Mouse (Mus musculus): Measurements from ENCODE around the gene Gm35315. TPM values are rescaled to one million over a fixed set of nuclear protein-coding genes. Genes with fewer than 3 reads are reported as not detected.
A peak's percentile ranks its signal among the peaks of the same experiment; 100 is the strongest.
"Not testable (repeated sequence)": the region's sequence is repeated elsewhere in the genome, so short reads cannot be mapped to it uniquely, and the experiment has no call there.

The Gm35315 gene
- total RNA-seq, 1 experiment, result 13.7 TPM

GRCm38 (mm10) chr5:110082961-110083360 lies 11.3 kb downstream of the Gm35315 start:
- H3K36me3 ChIP-seq (ENCODE audit: control insufficient read depth, insufficient read depth, low read length, poor library complexity, severe bottlenecking), result no peaks in the 10 kb centered on the region; the same call in 1 of the 2 replicates
- in situ Hi-C loops (cut with MboI; ENCODE audit: low sequenced_read_pairs in 2 of 2, unreplicated experiment in 2 of 2), result no loop called here
- no peak overlapping the region for H3K4me3 ChIP-seq (ENCODE audit: insufficient read depth in 1 of 2, low read depth in 1 of 2, low read length in 2 of 2, poor library complexity in 1 of 2, severe bottlenecking in 1 of 2)
- H3K27ac ChIP-seq (ENCODE audit: insufficient read depth, low read depth, low read length, poor library complexity, severe bottlenecking), result peak overlapping the region; percentile 44; the same call in 1 of the 2 replicates
- no peak overlapping the region for H3K9ac ChIP-seq (ENCODE audit: insufficient read depth, low read depth, low read length, poor library complexity, severe bottlenecking)
- no peak for TF ChIP-seq ZNF384 (IDR thresholded peaks at IDR 0.05; ENCODE audit: low read depth, low read length)
- TF ChIP-seq ZC3H11A (IDR thresholded peaks at IDR 0.05; ENCODE audit: borderline replicate concordance, low read depth, low read length), result no peak
- TF ChIP-seq CHD2 (IDR thresholded peaks at IDR 0.05; ENCODE audit: low read depth, low read length), result no peak
- H3K9me3 ChIP-seq (ENCODE audit: control insufficient read depth, insufficient read depth, low read depth, low read length), result no peaks in the 10 kb centered on the region
- peaks cover 0 to 4% of the 10 kb centered on the region in 2 experiments; a peak in 1 of 4 replicates for H3K4me1 ChIP-seq (ENCODE audit: control insufficient read depth in 2 of 2, insufficient read depth in 2 of 2, low read length in 2 of 2, poor library complexity in 1 of 2)
- no peak for DNase-seq (ENCODE audit: low read depth, low spot score)

DNA sequence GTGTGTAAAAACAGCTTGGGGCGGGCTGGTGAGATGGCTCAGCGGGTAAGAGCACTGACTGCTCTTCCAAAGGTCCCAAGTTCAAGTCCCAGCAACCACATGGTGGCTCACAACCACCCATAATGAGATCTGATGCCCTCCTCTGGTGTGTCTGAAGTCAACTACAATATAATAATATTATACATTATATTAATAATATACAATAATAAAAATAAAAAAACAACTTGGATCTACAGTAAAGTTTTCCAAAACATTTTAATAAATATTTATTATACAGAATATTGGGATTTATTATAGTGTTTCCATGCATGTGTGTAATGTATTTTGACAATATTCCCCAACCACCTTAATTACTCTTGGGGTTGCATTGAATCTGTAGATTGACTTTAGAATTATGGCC lies 21.8 kb downstream of the Gm35315 start, which contains the start of gene Gm17655:
TSS of gene Gm17655 (minus strand) at position 101 of the 400 bp plus-strand sequence.
- H3K36me3 ChIP-seq (ENCODE audit: control insufficient read depth, insufficient read depth, low read length, poor library complexity, severe bottlenecking); H3K4me3 ChIP-seq (ENCODE audit: insufficient read depth in 1 of 2, low read depth in 1 of 2, low read length in 2 of 2, poor library complexity in 1 of 2, severe bottlenecking in 1 of 2); H3K27ac ChIP-seq (ENCODE audit: insufficient read depth, low read depth, low read length, poor library complexity, severe bottlenecking); H3K4me1 ChIP-seq (ENCODE audit: control insufficient read depth in 2 of 2, insufficient read depth in 2 of 2, low read length in 2 of 2, poor library complexity in 1 of 2); H3K9ac ChIP-seq (ENCODE audit: insufficient read depth, low read depth, low read length, poor library complexity, severe bottlenecking); H3K9me3 ChIP-seq (ENCODE audit: control insufficient read depth, insufficient read depth, low read depth, low read length); DNase-seq (ENCODE audit: low read depth, low spot score); in situ Hi-C loops (cut with MboI; ENCODE audit: low sequenced_read_pairs in 2 of 2, unreplicated experiment in 2 of 2): not testable (repeated sequence)

- in situ Hi-C loops (cut with MboI; ENCODE audit: low sequenced_read_pairs in 2 of 2, unreplicated experiment in 2 of 2), result no loop called here
- Histone ChIP-seq H3K4me3 (ENCODE audit: insufficient read depth in 1 of 2, low read depth in 1 of 2, low read length in 2 of 2, poor library complexity in 1 of 2, severe bottlenecking in 1 of 2) (peak overlapping the region; percentile 86 to 87), H3K27ac (ENCODE audit: insufficient read depth, low read depth, low read length, poor library complexity, severe bottlenecking) (peak overlapping the region; percentile 63; the same call in 1 of the 2 replicates)
Observed at GRCm38 (mm10) chr5:110057637-110058408, 36.4 kb downstream of the Gm35315 start.

More at GRCm38 (mm10) chr5:110057637-110058408, 36.4 kb downstream of the Gm35315 start:
- Histone ChIP-seq H3K9ac (ENCODE audit: insufficient read depth, low read depth, low read length, poor library complexity, severe bottlenecking) (peak overlapping the region; percentile 92), H3K9me3 (ENCODE audit: control insufficient read depth, insufficient read depth, low read depth, low read length) (no peaks in the 10 kb centered on the region), H3K4me1 (ENCODE audit: control insufficient read depth in 2 of 2, insufficient read depth in 2 of 2, low read length in 2 of 2, poor library complexity in 1 of 2) (no peaks in the 10 kb centered on the region), H3K36me3 (ENCODE audit: control insufficient read depth, insufficient read depth, low read length, poor library complexity, severe bottlenecking) (no peaks in the 10 kb centered on the region)
- DNase-seq (ENCODE audit: low read depth, low spot score), result peak; percentile 73
- TF ChIP-seq ZC3H11A (IDR thresholded peaks at IDR 0.05; ENCODE audit: borderline replicate concordance, low read depth, low read length) (no peak), HCFC1 (IDR thresholded peaks at IDR 0.05; ENCODE audit: borderline replicate concordance, insufficient read depth, low read length) (no peak), CHD2 (IDR thresholded peaks at IDR 0.05; ENCODE audit: low read depth, low read length) (0 out of 2 replicates have a peak, but pooled peaks have one; percentile 28), MAFK (IDR thresholded peaks at IDR 0.05; ENCODE audit: insufficient read depth, low read depth, low read length) (no peak), ZNF384 (IDR thresholded peaks at IDR 0.05; ENCODE audit: low read depth, low read length) (no peak)

Other genes with a start within 250 kb of the Gm35315 start
- gene Gm15446, start 171.0 kb downstream of the Gm35315 start, total RNA-seq (2012; rRNA removed), result 11.3 and 11.8 TPM in 2 replicates
- gene Zfp932, start 97.9 kb downstream of the Gm35315 start, total RNA-seq (2012; rRNA removed), result 21.5 and 29.2 TPM in 2 replicates
- 7.1 and 8.6 TPM in 2 replicates for gene Gm17655, start 21.9 kb downstream of the Gm35315 start, total RNA-seq (2012; rRNA removed)
- 18.3 and 39.9 TPM in 2 replicates for gene Plcxd1, start 5.5 kb upstream of the Gm35315 start, total RNA-seq (2012; rRNA removed)
- gene Gtpbp6, start 13.8 kb upstream of the Gm35315 start, total RNA-seq (2012; rRNA removed), result 116 and 226 TPM in 2 replicates
- gene Zfp605, start 15.7 kb upstream of the Gm35315 start, total RNA-seq (2012; rRNA removed), result 7.8 and 8.9 TPM in 2 replicates
- 32.7 and 40.2 TPM in 2 replicates for gene Chfr, start 41.4 kb upstream of the Gm35315 start, total RNA-seq (2012; rRNA removed)
- 20.8 and 24.3 TPM in 2 replicates for gene Golga3, start 82.3 kb upstream of the Gm35315 start, total RNA-seq (2012; rRNA removed)
- gene Ankle2, start 136.6 kb upstream of the Gm35315 start, total RNA-seq (2012; rRNA removed), result 83.3 and 134 TPM in 2 replicates
- 55.4 and 65.6 TPM in 2 replicates for gene Pgam5, start 175.5 kb upstream of the Gm35315 start, total RNA-seq (2012; rRNA removed)
- gene Pxmp2, start 191.8 kb upstream of the Gm35315 start, total RNA-seq (2012; rRNA removed), result 11.7 and 16.9 TPM in 2 replicates
- 77.7 and 96.1 TPM in 2 replicates for gene Pole, start 191.9 kb upstream of the Gm35315 start, total RNA-seq (2012; rRNA removed)
- 1.3 and 2.2 TPM in 2 replicates for gene P2rx2, start 248.8 kb upstream of the Gm35315 start, total RNA-seq (2012; rRNA removed)